In genomic region chr11:23023155-23023554, GRCm38 (mm10) we compare ENCODE assay signal across 25 mouse cellular contexts. TPM values are rescaled to one million over a fixed set of nuclear protein-coding genes. Genes with fewer than 3 reads are reported as not detected.
"Had no signal": no experiment of that assay in that cellular context is flagged by ENCODE, and none has a peak within 500 bp of the region (broad histone marks: within the 10 kb centered on the region; RNA-seq: fewer than 3 reads in every experiment).

No protein-coding gene starts in this region.

- H3K9ac ChIP-seq: heart, embryonic 13.5 days; heart, embryonic 15.5 days; hindbrain, embryonic 13.5 days; hindbrain, embryonic 15.5 days; kidney, embryonic 15.5 days; limb, embryonic 13.5 days; limb, embryonic 15.5 days; liver, embryonic 12.5 days; liver, embryonic 14.5 days had no signal

- H3K27ac ChIP-seq: heart, adult 2 months; heart, embryonic 13.5 days; heart, embryonic 15.5 days; hindbrain, embryonic 13.5 days; hindbrain, embryonic 15.5 days; hindbrain, postnatal 0 days; kidney, embryonic 15.5 days; kidney, postnatal 0 days; limb, embryonic 13.5 days; limb, embryonic 15.5 days; liver, embryonic 12.5 days; liver, embryonic 14.5 days had no signal

- H3K4me1 ChIP-seq: heart, embryonic 13.5 days; heart, embryonic 15.5 days; hindbrain, embryonic 13.5 days; hindbrain, embryonic 15.5 days; limb, embryonic 15.5 days; liver, embryonic 12.5 days had no signal

- ATAC-seq: hindbrain, postnatal 0 days; intestine, embryonic 16.5 days; liver, embryonic 12.5 days had no signal

- DNase-seq: gastrocnemius, postnatal 14 days; heart, adult 2 months; heart, postnatal 14 days; heart, postnatal 36 days; kidney, adult 11 months; kidney, adult 2 months; kidney, adult 9 months; kidney, postnatal 14 days; kidney, postnatal 36 days; layer of hippocampus, postnatal 36 days; left cerebral cortex, postnatal 4 days had no signal

- H3K4me2 ChIP-seq: heart, embryonic 11.5 days; heart, embryonic 13.5 days; heart, embryonic 15.5 days; hindbrain, embryonic 13.5 days; hindbrain, embryonic 15.5 days; kidney, embryonic 15.5 days; limb, embryonic 13.5 days; limb, embryonic 15.5 days; liver, embryonic 12.5 days had no signal

- H3K36me3 ChIP-seq: heart, embryonic 13.5 days; heart, embryonic 15.5 days; hindbrain, embryonic 13.5 days; hindbrain, embryonic 15.5 days; kidney, embryonic 15.5 days; limb, embryonic 13.5 days; limb, embryonic 15.5 days; liver, embryonic 12.5 days had no signal

- H3K9me3 ChIP-seq: heart, embryonic 13.5 days; heart, embryonic 15.5 days; hindbrain, embryonic 13.5 days; hindbrain, embryonic 15.5 days; kidney, embryonic 15.5 days; limb, embryonic 13.5 days; limb, embryonic 15.5 days; liver, embryonic 12.5 days had no signal

- H3K4me3 ChIP-seq: heart, adult 2 months; heart, embryonic 13.5 days; heart, embryonic 15.5 days; hindbrain, embryonic 13.5 days; hindbrain, embryonic 15.5 days; kidney, embryonic 15.5 days; limb, embryonic 13.5 days; limb, embryonic 15.5 days; liver, embryonic 12.5 days had no signal

- H3K27me3 ChIP-seq: heart, embryonic 13.5 days; heart, embryonic 15.5 days; hindbrain, embryonic 13.5 days; hindbrain, embryonic 15.5 days; kidney, embryonic 15.5 days; limb, embryonic 13.5 days; limb, embryonic 15.5 days; liver, embryonic 12.5 days had no signal

RNA-seq across cellular contexts. Expression of gene Gm28048, which starts 41.3 kb away (rescaled TPM):
- total RNA-seq: hindbrain, postnatal 0 days had no signal
- polyA plus RNA-seq: liver, adult 2 months had no signal
